Mouse (Mus musculus) A20 (cell line): Measurements from ENCODE around the gene 4921524J17Rik.
A peak's percentile ranks its signal among the peaks of the same experiment; 100 is the strongest.

Experiments used
- DNase-seq: peaks from one replicate; pipeline ENCODE4 v3.0.0-alpha.2; 2011; ENCODE audit warnings: low read depth, low spot score

4921524J17Rik gene

DNA sequence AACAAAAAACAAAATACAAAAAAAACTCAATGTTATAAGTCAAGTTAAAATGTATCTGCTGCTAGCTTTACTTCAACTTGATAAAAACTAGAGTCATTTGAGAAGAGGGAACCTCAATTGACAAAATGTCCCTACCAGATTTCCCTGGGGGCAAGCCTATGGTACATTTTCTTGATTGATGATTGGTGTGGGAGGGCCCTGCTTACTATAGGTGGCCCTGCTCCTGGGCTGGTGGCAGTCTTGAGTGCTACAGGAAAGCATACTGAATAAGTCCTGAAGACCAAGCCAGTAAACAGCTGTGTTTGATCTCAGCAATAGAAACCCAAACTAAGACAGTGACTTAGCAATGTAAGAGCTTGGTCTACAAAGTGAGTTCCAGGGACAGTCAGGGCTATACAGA, 11.5 kb upstream of the 4921524J17Rik start:
- no peak for DNase-seq

DNA sequence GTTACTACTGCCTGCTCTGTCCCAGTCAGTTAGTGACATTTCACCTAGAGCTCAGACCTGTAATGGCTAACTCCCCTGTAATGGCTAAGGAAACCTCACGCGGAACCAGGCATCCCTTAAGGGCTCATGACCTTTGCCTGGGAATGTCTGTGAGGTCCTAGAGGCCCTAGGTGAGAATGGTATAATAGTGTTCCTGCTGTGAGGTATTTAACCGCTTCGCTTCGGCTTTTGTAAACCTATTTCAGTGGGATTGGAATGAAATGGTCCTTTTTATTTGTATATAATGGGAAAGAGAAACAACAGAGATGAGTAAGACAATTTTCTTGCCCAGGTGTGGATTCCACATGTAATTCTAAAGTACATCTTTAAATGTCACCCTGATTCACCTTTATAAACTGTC, 8.9 kb upstream of the 4921524J17Rik start:
- DNase-seq: no peak

DNA sequence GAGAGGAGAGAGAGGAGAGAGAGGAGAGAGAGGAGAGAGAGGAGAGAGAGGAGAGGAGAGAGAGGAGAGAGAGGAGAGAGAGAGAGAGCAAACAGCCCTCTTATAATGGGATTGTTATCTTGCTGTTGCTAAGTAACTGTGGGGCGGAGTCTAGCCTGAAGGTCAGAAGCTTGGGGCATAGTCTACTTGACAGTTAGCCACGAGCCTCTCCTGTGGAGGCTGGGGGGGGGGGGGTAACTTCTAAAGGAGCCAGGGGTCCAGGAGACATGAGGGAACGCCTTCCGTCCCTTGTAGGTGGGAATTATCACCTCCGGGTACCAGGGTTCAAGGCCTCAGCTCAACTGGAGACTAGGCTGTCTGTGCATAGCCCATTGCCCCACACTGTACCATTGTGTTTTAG, 3.1 kb upstream of the 4921524J17Rik start:
- DNase-seq: no peak

DNA sequence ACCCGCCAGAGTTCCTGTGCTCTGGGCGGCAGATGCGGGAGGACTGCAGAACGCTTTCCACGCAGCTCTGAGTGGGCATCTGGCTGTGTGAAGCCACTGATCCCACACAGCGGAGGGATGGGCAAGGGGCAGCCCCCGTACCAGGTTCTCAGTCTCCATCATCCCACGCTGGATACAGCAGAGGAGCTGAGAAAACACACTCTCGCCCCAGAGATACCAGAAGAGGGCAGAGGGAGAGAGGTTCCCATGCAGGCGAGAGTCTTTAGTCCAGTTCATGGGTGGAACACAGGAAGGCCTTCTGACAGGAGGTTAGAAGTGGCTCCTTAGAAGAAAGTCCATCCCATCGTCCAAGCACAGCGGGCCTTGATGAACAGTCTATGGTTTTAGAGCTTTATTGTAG, 2.2 kb upstream of the 4921524J17Rik start:
- no peak for DNase-seq

DNA sequence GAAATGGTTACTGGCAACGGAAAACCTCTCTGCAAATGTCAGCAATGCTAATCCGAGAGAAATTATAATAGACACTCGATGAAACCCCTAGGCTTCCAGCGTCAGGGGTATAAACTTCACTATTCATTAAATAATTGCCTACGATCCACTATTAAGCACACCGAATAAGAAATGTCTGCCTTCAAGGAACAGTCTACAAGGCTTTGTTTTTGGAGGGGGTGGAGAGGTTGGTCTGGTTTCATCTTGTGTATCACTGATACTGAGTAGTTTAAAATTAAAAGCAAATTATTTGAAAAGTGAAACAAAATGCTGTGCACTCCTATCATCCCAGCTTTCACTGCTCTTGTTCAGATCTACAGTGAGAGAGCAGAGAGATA, 372 bp upstream of the 4921524J17Rik start:
- no peak for DNase-seq

DNA sequence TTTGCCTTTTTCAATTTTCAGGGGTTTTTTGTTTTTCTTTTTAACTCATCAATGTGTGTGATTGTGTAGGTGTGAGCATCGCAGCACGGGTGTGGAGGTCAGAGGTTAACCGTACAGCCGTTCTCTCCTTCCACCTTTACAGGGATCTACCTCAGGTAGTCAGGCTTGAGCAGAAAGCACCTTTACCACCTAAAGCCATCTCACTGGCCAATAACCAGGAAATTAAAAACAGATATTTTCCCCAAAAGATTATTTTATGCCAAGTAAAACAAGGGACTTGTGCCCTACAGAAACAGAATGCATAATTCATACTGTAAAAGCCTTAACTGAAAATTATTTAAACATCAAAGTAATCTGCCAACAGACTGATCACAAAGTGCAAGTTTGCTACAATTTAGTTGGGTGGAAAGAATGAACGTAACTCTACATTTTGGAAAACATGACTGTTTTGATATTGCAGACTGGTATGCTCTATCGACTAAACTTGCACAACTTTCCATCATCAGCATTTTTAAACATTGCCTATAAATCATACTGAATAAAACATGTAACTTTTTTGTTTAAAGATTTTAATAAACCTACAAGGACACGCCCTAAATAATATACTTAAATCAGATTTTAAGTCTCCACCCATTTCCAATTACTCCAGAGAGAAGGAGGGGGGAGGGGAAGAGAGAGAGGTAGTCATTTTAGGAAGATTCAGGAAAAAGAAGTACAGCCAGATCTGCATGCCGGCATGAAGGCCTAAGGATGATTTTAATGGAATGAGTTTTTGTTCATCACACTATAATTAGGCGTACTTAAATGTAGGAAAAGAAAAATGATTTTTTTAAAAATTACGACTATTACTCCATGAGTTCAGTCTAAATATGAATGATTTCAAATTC, 1.1 kb downstream of the 4921524J17Rik start:
- DNase-seq: peak; percentile 52

DNA sequence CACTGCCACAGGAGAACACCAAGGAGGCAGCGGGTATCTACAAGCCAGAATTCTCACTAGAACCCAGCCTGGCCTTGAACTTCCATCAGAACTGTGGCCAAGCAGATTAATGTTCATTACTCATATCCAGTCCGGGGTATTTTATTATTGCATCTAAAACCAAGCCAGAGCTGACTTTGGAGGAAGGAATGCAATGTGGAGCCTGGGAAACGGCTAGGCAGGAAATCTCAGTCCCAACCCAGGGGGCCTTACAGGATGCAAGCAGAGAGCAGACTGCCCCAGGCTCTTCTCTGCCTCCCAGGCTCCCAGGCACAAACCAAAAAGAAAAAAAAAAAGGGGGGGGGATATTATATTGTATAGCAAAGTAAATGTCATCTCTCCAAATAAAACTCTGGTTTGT, 1.8 kb downstream of the 4921524J17Rik start:
- DNase-seq: peak; percentile 41

DNA sequence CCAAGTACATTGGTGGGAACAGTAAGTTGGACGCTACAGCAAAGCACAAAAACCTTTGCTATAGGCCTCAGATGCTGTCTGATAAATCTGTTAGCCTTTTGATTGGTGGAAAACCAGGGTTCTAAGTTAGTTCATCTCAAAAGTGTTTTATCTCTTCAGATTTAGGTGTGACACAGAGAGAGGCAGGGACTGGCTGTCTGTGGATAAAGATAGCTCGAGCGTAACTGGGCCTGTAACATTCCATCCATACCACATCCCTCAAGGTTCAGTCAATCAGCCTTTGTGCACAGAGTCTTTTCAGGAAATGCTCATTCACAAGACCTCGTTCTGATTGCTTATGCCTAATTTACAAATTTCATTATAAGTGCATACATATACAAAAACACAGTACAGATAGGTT, 3.4 kb downstream of the 4921524J17Rik start:
- DNase-seq: peak; percentile 25

DNA sequence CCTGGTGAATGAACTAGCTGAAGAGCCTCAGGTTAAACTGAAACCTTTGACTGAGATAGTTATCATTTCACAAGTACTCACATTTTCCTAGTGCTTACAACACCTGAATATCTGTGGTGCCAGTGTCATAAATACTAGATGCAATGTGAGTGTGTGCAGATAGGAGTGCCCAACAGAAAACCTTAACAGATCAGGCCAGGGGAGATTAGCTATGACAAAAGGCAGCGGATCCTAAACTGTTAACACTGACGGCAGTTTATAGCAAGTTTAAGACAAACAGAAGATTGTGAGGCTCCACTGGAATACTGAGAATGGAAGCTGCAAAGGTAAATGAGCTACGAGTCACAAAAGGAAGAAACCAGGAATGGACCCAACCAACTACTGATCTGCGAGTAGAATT, 5.6 kb downstream of the 4921524J17Rik start:
- no peak for DNase-seq

DNA sequence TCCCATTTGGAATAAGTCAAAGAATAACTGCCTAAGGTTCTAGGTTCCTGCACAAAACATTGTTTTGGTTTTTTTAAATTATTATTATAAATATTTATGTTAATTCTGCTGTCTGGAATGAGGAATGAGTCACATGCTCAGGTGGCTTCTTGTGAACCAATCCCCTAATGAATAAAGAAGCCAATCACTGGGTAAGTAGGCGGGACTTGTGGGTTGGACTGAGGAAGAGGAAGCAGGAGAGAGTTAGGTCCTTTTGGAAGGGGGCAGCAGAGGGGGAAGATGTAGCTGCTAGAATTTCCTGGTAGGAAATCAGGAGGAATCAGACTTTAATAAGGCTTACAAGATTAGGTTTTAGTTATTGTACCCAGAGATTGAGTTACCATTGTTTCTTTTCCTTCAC, 11.3 kb downstream of the 4921524J17Rik start:
- DNase-seq: no peak

DNA sequence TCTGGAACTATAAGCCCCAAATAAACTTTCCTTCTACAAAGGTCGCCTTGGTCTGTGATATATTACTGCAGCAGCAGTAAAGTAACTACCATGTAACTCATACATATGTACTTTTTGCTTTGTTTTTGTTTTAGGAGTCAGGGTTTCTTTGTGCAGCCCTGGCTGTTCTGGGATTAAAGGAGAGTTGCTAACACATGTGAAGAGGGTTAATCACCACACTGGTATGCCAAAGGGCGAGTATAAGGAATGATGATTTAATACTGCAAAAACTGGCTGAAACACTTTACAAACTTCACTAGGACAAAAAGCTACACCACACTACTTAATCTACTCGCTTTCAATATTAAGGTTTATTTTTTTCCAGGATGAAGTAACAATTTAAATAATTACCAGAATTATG, 24.1 kb downstream of the 4921524J17Rik start:
- no peak for DNase-seq

DNA sequence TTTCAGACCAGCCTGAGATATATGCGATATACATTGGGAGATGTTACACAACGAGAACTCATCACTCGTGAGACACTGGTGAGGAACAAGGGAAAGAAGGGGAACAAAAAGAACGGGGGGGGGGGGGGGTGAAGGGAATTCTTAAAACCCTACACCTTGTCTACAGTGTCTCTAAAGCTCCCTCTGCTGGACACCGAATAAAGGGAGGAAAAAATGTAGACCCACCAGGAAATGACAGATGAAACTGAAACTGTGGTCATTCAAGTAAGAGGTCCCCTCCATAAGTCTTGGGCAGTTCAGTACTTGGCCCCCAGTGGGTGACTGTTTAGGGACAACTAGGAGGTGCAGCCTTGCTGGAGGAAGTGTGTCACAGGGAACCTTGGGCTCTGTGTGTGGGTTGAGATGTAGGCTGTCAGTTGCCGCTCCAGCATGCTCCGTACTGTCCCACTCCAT, 24.6 kb downstream of the 4921524J17Rik start:
- peak; percentile 70 for DNase-seq

DNA sequence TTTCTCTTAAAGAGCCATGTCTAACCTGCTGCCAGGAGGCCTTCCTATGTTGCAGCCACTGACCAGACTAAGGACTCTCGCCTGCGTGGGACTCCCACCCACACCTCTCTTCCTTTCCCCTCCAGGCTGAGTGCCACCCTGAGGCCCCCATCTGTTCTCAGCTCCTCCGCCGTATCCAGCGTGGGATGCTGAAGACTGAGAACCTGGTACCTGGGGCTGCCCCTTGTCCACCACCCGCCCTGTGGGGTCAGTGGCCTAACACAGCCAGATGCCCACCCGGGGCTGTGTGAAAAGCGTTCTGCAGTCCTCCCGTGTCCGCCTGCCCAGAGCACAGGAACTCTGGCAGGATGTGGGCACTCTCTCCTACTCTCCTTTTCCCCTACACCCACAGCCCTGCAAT, 26.7 kb downstream of the 4921524J17Rik start:
- DNase-seq: no peak

DNA sequence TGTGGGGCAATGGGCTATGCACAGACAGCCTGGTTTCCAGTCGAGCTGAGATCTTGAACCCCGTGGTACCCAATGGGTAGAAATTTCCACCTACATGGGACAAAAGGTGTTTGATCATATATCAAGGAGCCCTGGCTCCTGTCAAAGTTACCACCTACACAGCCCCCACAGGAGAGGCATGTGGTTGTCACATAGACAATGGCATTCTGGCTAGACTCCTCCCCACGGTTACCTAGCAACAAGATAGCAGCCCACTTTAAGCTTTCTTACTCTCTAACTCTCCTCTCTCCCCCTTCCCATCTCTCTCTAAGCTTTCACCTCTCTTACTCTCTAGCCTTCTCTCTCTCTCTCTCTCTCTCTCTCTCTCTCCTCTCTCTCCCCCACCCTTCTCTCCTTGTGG, 27.2 kb downstream of the 4921524J17Rik start:
- DNase-seq: no peak

DNA sequence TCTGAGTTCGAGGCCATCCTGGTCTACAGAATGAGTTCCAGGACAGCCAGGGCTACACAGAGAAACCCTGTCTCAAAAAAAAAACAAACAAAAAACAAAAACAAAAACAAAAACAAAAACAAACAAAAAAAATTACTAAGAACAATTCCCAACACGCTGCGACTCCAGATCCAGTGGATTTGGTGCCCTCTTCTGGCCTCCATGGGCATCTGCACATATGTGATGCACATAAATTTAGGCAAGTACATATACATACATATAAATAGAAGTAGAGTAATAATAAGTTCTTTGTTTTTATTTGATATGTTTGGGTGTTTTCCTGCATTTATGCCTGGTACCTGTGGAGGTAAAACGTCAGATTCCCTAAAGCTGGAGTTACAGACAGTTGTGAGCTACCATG, 34.1 kb downstream of the 4921524J17Rik start:
- no peak for DNase-seq

DNA sequence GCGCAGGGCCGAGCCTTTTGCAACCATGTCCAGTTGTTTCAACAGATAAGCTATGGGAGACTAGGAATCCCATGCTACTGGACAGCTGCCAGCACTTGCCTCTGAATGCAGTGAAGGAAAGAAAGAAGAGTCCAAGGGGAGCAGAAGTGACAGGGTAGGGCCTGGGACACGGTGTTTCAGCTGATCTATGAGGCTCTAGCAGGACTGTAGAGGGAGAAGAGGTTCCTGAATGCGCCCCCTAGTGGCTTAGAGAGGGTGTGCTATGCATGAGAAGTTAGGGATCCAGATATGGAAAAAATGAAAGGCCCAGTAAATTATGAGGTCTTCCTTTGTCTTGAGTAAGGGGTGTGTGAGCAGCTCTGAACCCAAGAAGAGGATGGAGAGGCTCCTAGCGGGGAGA, 35.1 kb downstream of the 4921524J17Rik start:
- DNase-seq: peak; percentile 57

DNA sequence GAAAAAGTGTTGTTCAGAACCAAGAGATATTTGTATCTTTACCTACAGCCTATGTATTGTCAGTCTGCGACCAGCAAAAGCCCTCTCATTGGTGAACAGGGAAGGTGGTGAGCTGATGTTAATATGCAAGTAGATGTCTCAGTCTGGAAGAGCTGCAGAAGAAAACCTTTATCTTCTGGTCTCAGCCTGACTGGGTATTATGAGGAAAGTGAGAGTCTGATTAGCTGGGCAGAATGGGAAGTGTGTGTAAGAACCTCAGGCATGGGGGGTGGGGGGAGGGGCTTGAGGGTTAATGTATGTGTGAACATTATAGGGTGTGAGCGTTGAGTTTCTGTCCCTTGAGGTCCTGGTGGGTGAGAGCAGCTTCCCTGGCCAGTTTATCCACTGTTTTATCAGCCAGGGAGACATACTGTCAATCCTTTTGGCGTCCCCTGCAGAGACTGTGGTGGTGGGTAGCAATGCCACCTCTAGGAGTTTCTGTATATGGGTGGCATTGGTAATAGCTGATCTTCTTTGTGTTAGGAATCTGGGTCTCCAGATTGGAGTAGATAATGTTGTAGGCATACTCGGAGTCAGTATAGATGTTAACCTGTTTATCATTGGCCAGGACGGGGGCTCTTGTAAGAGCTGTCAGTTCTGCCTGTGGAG, 36.1 kb downstream of the 4921524J17Rik start:
- no peak for DNase-seq

DNA sequence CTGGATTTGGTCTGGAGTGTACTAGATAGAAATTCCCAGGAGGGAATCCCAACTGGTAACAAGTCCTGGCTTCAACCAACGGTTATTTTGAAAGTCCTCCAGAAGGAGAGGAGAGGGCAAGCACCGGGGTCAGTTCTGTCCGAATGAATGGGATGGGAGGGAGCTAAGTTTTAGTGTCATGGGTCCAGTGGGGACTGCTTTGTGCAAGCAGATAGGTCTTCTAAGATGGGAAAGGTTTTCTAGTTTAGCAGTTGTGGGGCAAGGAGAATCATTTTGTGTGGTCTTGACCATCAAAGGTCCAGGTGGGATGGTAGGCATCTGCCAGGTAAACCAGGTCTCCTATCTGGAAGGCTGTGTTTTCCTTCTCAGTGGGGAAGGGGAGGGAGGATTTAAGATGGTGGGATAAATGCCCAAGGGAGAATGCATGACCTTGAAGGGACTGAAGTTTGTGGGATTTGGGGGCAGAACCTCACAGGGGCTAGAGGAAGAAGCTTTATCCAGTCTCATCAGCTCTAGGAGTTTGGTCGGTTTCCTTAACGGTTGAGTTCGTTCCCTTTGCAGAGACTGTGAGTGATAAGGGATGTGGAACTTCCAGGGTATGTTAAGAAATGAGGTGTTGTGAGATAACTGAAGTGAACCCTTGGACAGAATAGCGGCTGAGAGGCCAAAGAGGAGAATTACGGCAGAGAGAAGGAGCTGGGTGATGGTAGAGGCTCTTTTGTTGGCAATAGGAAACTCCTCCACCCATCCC, 36.8 kb downstream of the 4921524J17Rik start:
- DNase-seq: no peak

DNA sequence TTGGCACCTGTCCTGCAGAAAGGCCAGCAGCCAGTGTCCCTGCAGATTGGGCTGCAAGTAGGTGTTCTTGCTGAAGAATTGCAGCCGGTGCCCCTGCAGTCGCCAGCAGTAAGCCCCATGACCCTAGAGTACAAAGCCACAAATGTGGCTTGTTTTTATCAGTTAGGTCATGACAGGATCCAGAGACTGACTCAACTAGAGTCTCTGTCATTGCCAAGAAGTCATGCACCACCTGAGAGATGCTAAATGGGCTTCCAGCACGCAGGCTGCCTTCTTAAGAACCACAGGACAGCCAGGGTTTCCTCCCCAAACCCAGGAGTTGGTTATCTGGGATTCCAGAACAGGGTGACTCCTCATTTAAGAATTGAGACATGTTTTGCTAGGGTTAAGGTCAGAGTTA, 37.6 kb downstream of the 4921524J17Rik start:
- no peak for DNase-seq

DNA sequence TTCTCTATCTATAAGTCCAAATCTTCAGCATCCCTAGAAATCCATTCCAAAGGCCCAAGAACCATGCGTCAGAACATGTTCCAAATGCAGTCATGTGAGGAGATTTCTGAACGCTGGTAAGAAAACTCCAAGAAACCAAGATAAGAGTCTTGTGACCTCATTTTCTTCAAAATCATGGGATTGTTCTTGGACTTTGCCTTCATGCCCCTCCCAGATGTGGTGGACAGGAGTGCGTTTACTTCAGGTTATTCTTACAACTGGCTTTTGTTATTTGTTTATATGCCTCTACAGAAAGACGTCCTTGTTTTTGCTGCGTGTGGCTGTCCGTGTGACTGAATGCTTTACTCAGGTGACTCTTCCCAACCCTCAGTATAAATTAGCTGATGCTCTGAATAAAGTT, 39.4 kb downstream of the 4921524J17Rik start:
- no peak for DNase-seq

DNA sequence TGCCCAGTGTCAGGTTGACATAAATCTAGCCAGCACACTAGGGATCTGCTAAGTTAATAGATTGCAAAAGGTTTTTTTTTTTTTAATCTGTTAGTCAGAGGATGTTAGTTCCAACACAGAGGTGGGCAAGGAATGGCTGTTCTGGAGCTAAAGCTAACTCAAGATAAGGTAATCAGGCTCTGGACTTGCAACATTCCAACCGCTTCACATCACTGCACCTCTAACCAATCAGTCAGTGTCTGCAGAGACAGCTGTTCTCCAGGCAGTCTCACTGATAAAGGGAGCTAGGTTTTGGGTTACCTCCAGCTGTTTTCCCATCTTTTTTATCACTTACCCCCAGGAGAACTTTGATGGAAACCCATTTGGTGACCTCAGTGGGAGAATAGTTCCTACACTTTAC, 41.2 kb downstream of the 4921524J17Rik start:
- no peak for DNase-seq

DNA sequence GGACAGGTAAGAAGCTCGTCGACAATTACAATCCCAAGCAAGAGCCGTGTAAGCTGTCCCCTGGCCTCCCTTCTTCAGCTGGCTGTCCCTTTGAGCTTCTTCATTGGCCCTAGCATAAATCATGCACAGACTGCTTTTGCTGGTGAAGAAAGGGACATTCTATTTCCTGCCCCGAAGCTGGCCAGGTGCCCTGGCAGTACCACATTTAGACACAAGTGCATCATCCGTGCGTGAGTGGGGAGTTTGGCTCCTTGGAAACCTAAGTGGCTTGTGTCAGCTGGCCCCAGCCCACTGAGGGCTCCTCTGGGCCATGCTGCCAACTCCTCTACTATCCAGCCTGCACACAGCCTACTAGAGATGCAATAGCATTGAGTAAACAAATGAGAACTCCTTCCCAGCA, 46.4 kb downstream of the 4921524J17Rik start, which contains the start of gene Mylk3:
TSS of gene Mylk3 (minus strand) at position 141 of the 400 bp plus-strand sequence.
- no peak for DNase-seq
